Mouse (Mus musculus): ENCODE results near the gene Cux2.

GRCm38 (mm10) chr5:121813744-121814143 is 236.2 kb downstream of the Cux2 start:
- TF ChIP-seq CTCF (IDR thresholded peaks at IDR 0.05; ENCODE audit: insufficient read depth, low read length), result no peak
- no peak for TF ChIP-seq POLR2A (IDR thresholded peaks at IDR 0.05; ENCODE audit: borderline replicate concordance, extremely low read depth, low read depth, low read length)
